Mouse (Mus musculus) mature B cell (primary cell): ENCODE data around the gene Snai3.

Experiments
- in situ Hi-C: fragments of 300-500 bp; cut with MboI; formaldehyde crosslinking; loops from 2 replicates; pipeline ENCODE4 v1.14.3; 2019

Gene Snai3

GRCm38 (mm10) chr8:122459990-122460389 is 543 bp downstream of the Snai3 start:
- in situ Hi-C loops: no loop called here

- in situ Hi-C loops: no loop called here
These were observed 1.2 kb downstream of the Snai3 start for GRCm38 (mm10) chr8:122459218-122459900.

GRCm38 (mm10) chr8:122457171-122457570 is 3.4 kb downstream of the Snai3 start:
- in situ Hi-C loops: no loop called here

- in situ Hi-C loops: no loop called here
These were observed 6.1 kb downstream of the Snai3 start for GRCm38 (mm10) chr8:122454409-122454808.

- in situ Hi-C loops: no loop called here
These were observed 8.4 kb downstream of the Snai3 start for GRCm38 (mm10) chr8:122452154-122452553.

GRCm38 (mm10) chr8:122451161-122451703 is 9.3 kb downstream of the Snai3 start:
- in situ Hi-C loops: no loop called here

GRCm38 (mm10) chr8:122445203-122445602 is 15.3 kb downstream of the Snai3 start:
- in situ Hi-C loops: no loop called here

GRCm38 (mm10) chr8:122444058-122444748 is 16.3 kb downstream of the Snai3 start:
- in situ Hi-C loops: no loop called here

- in situ Hi-C loops: no loop called here
These were observed 17.1 kb downstream of the Snai3 start, which contains the start of gene Mvd for GRCm38 (mm10) chr8:122443262-122444006. Gene Mvd (minus strand): TSS chr8:122443422.

GRCm38 (mm10) chr8:122442781-122443180 is 17.8 kb downstream of the Snai3 start:
- in situ Hi-C loops: no loop called here

GRCm38 (mm10) chr8:122442356-122442755 is 18.2 kb downstream of the Snai3 start:
- in situ Hi-C loops: no loop called here

GRCm38 (mm10) chr8:122441326-122441725 is 19.2 kb downstream of the Snai3 start:
- in situ Hi-C loops: no loop called here

GRCm38 (mm10) chr8:122439336-122439735 is 21.2 kb downstream of the Snai3 start:
- in situ Hi-C loops: no loop called here

- in situ Hi-C loops: no loop called here
These were observed 22.7 kb downstream of the Snai3 start for GRCm38 (mm10) chr8:122437708-122438331.

- in situ Hi-C loops: no loop called here
These were observed 23.9 kb downstream of the Snai3 start for GRCm38 (mm10) chr8:122436586-122437125.

GRCm38 (mm10) chr8:122436146-122436545 is 24.4 kb downstream of the Snai3 start:
- in situ Hi-C loops: no loop called here

- in situ Hi-C loops: no loop called here
These were observed 25.2 kb downstream of the Snai3 start for GRCm38 (mm10) chr8:122435375-122435774.

GRCm38 (mm10) chr8:122433269-122433905 is 27.1 kb downstream of the Snai3 start:
- in situ Hi-C loops: no loop called here

- in situ Hi-C loops: no loop called here
These were observed 27.9 kb downstream of the Snai3 start, which contains the start of gene Cyba for GRCm38 (mm10) chr8:122432443-122433268. Gene Cyba (minus strand): TSS chr8:122432930.
